Mouse (Mus musculus): ENCODE measurements around the gene Rptor. TPM values are rescaled to one million over a fixed set of nuclear protein-coding genes. Genes with fewer than 3 reads are reported as not detected.

Rptor gene
- polyA plus RNA-seq, 1 experiment from 2014 or later = 4.9 TPM

GRCm38 (mm10) chr11:119862523-119863299 lies 260.0 kb downstream of the Rptor start:
- no peak for ATAC-seq (ENCODE audit: insufficient read depth)
- no peaks in the 10 kb centered on the region for H3K27me3 ChIP-seq
- no peak overlapping the region for H3K27ac ChIP-seq (replicated peaks)
- WGBS (ENCODE audit: insufficient replicate concordance) = 74% methylated on average over 8 of the region's 8 CpGs
- no peaks in the 10 kb centered on the region for H3K4me1 ChIP-seq (replicated peaks)
- no peak overlapping the region for H3K9ac ChIP-seq
- no peaks in the 10 kb centered on the region for H3K9me3 ChIP-seq (replicated peaks)
- H3K4me3 ChIP-seq (replicated peaks) = no peak overlapping the region
- H3K4me2 ChIP-seq = no peak overlapping the region
- peaks cover 49% of the 10 kb centered on the region for H3K36me3 ChIP-seq (replicated peaks)

- Histone ChIP-seq H3K27ac (replicated peaks) (no peak overlapping the region), H3K36me3 (replicated peaks) (peaks cover 42% of the 10 kb centered on the region), H3K4me1 (replicated peaks) (no peaks in the 10 kb centered on the region), H3K9ac (no peak overlapping the region), H3K27me3 (no peaks in the 10 kb centered on the region), H3K9me3 (replicated peaks) (no peaks in the 10 kb centered on the region), H3K4me3 (replicated peaks) (no peak overlapping the region), H3K4me2 (no peak overlapping the region)
- ATAC-seq (ENCODE audit: insufficient read depth) = no peak
- whole genome bisulfite sequencing (ENCODE audit: insufficient replicate concordance) = 55% methylated on average over 10 of the region's 10 CpGs
Measured at GRCm38 (mm10) chr11:119863421-119863821, 260.7 kb downstream of the Rptor start.

GRCm38 (mm10) chr11:119866837-119867236 lies 264.1 kb downstream of the Rptor start:
- H3K36me3 ChIP-seq (replicated peaks) = peaks cover 46% of the 10 kb centered on the region
- 72% methylated on average over 6 of the region's 6 CpGs for WGBS (ENCODE audit: insufficient replicate concordance)

GRCm38 (mm10) chr11:119868138-119868537 lies 265.4 kb downstream of the Rptor start:
- ATAC-seq (ENCODE audit: insufficient read depth) = no peak
- Histone ChIP-seq H3K4me2 (no peak overlapping the region), H3K4me1 (replicated peaks) (no peaks in the 10 kb centered on the region), H3K4me3 (replicated peaks) (no peak overlapping the region), H3K9me3 (replicated peaks) (no peaks in the 10 kb centered on the region), H3K27ac (replicated peaks) (no peak overlapping the region), H3K9ac (no peak overlapping the region), H3K27me3 (no peaks in the 10 kb centered on the region), H3K36me3 (replicated peaks) (peaks cover 52% of the 10 kb centered on the region)
- 56% methylated on average over 3 of the region's 3 CpGs for WGBS (ENCODE audit: insufficient replicate concordance)

More at GRCm38 (mm10) chr11:119866837-119867236, 264.1 kb downstream of the Rptor start:
- Histone ChIP-seq H3K9ac (no peak overlapping the region), H3K27me3 (no peaks in the 10 kb centered on the region), H3K4me2 (no peak overlapping the region), H3K9me3 (replicated peaks) (no peaks in the 10 kb centered on the region), H3K4me3 (replicated peaks) (no peak overlapping the region), H3K27ac (replicated peaks) (no peak overlapping the region), H3K4me1 (replicated peaks) (no peaks in the 10 kb centered on the region)
- no peak for ATAC-seq (ENCODE audit: insufficient read depth)

- 74% methylated on average over 4 of the region's 4 CpGs for WGBS (ENCODE audit: insufficient replicate concordance)
- Histone ChIP-seq H3K9ac (no peak overlapping the region), H3K4me3 (replicated peaks) (no peak overlapping the region), H3K4me2 (no peak overlapping the region), H3K27me3 (no peaks in the 10 kb centered on the region), H3K27ac (replicated peaks) (no peak overlapping the region), H3K4me1 (replicated peaks) (no peaks in the 10 kb centered on the region), H3K9me3 (replicated peaks) (no peaks in the 10 kb centered on the region), H3K36me3 (replicated peaks) (peaks cover 48% of the 10 kb centered on the region)
- ATAC-seq (ENCODE audit: insufficient read depth) = no peak
Measured at GRCm38 (mm10) chr11:119868556-119868955, 265.9 kb downstream of the Rptor start.

- Histone ChIP-seq H3K4me1 (replicated peaks) (no peaks in the 10 kb centered on the region), H3K4me2 (no peak overlapping the region), H3K27me3 (no peaks in the 10 kb centered on the region), H3K9ac (no peak overlapping the region), H3K27ac (replicated peaks) (no peak overlapping the region), H3K36me3 (replicated peaks) (peaks cover 56% of the 10 kb centered on the region), H3K4me3 (replicated peaks) (no peak overlapping the region), H3K9me3 (replicated peaks) (no peaks in the 10 kb centered on the region)
- 73% methylated on average over 7 of the region's 7 CpGs for WGBS (ENCODE audit: insufficient replicate concordance)
- no peak for ATAC-seq (ENCODE audit: insufficient read depth)
Measured at GRCm38 (mm10) chr11:119871141-119871540, 268.4 kb downstream of the Rptor start.

GRCm38 (mm10) chr11:119873643-119874042 lies 270.9 kb downstream of the Rptor start:
- 74% methylated on average over 4 of the region's 4 CpGs for WGBS (ENCODE audit: insufficient replicate concordance)
- no peak for ATAC-seq (ENCODE audit: insufficient read depth)
- no peak overlapping the region for H3K4me2 ChIP-seq

GRCm38 (mm10) chr11:119874841-119875240 lies 272.1 kb downstream of the Rptor start:
- Histone ChIP-seq H3K9ac (no peak overlapping the region), H3K9me3 (replicated peaks) (no peaks in the 10 kb centered on the region), H3K27me3 (no peaks in the 10 kb centered on the region), H3K36me3 (replicated peaks) (peaks cover 70% of the 10 kb centered on the region), H3K4me3 (replicated peaks) (no peak overlapping the region), H3K4me2 (no peak overlapping the region), H3K27ac (replicated peaks) (peak overlapping the region; percentile 48; the same call in 1 of the 2 replicates), H3K4me1 (replicated peaks) (no peaks in the 10 kb centered on the region)
- no peak for ATAC-seq (ENCODE audit: insufficient read depth)
- WGBS (ENCODE audit: insufficient replicate concordance) = 38% methylated on average over 1 of the region's 1 CpGs

More at GRCm38 (mm10) chr11:119873643-119874042, 270.9 kb downstream of the Rptor start:
- Histone ChIP-seq H3K9me3 (replicated peaks) (no peaks in the 10 kb centered on the region), H3K27ac (replicated peaks) (no peak overlapping the region), H3K4me3 (replicated peaks) (no peak overlapping the region), H3K4me1 (replicated peaks) (no peaks in the 10 kb centered on the region), H3K27me3 (no peaks in the 10 kb centered on the region), H3K9ac (no peak overlapping the region), H3K36me3 (replicated peaks) (peaks cover 68% of the 10 kb centered on the region)

GRCm38 (mm10) chr11:119875685-119876084 lies 273.0 kb downstream of the Rptor start:
- Histone ChIP-seq H3K27ac (replicated peaks) (0 out of 2 replicates have a peak overlapping the region, but pooled peaks have one; percentile 48), H3K9me3 (replicated peaks) (no peaks in the 10 kb centered on the region), H3K27me3 (no peaks in the 10 kb centered on the region), H3K4me2 (no peak overlapping the region), H3K4me3 (replicated peaks) (no peak overlapping the region), H3K36me3 (replicated peaks) (peaks cover 70% of the 10 kb centered on the region), H3K4me1 (replicated peaks) (no peaks in the 10 kb centered on the region), H3K9ac (no peak overlapping the region)
- WGBS (ENCODE audit: insufficient replicate concordance) = 69% methylated on average over 9 of the region's 9 CpGs
- no peak for ATAC-seq (ENCODE audit: insufficient read depth)

GRCm38 (mm10) chr11:119877124-119877523 lies 274.4 kb downstream of the Rptor start:
- Histone ChIP-seq H3K27me3 (no peaks in the 10 kb centered on the region), H3K27ac (replicated peaks) (no peak overlapping the region), H3K36me3 (replicated peaks) (peaks cover 59% of the 10 kb centered on the region), H3K4me1 (replicated peaks) (no peaks in the 10 kb centered on the region), H3K9ac (no peak overlapping the region), H3K4me2 (no peak overlapping the region), H3K4me3 (replicated peaks) (no peak overlapping the region), H3K9me3 (replicated peaks) (no peaks in the 10 kb centered on the region)
- WGBS (ENCODE audit: insufficient replicate concordance) = 77% methylated on average over 7 of the region's 7 CpGs
- no peak for ATAC-seq (ENCODE audit: insufficient read depth)

GRCm38 (mm10) chr11:119879573-119879972 lies 276.9 kb downstream of the Rptor start:
- H3K4me2 ChIP-seq = no peak overlapping the region
- no peaks in the 10 kb centered on the region for H3K4me1 ChIP-seq (replicated peaks)
- no peak for ATAC-seq (ENCODE audit: insufficient read depth)
- H3K9ac ChIP-seq = no peak overlapping the region
- 78% methylated on average over 5 of the region's 5 CpGs for WGBS (ENCODE audit: insufficient replicate concordance)
- H3K36me3 ChIP-seq (replicated peaks) = peaks cover 42% of the 10 kb centered on the region
- H3K4me3 ChIP-seq (replicated peaks) = no peak overlapping the region
- H3K27me3 ChIP-seq = no peaks in the 10 kb centered on the region
- H3K27ac ChIP-seq (replicated peaks) = no peak overlapping the region
- no peaks in the 10 kb centered on the region for H3K9me3 ChIP-seq (replicated peaks)
